Mouse (Mus musculus) kidney, adult 2 months (tissue): ENCODE data around the gene Siva1.

Experiments
- CTCF ChIP-seq: fragments of 200-500 bp; conservative IDR thresholded peaks from 2 replicates; pipeline ENCODE4 v1.5.1; 2011; ENCODE audit warnings: low read depth, mild to moderate bottlenecking, control low read depth, low read length, moderate library complexity, mixed read lengths; ENCODE audit not compliant: insufficient read depth, insufficient read length
- POLR2A ChIP-seq: fragments of 200-500 bp; IDR thresholded peaks from one replicate; pipeline ENCODE4 v1.6.1; 2011; ENCODE audit warnings: low read depth, low read length, control low read depth

DNA sequence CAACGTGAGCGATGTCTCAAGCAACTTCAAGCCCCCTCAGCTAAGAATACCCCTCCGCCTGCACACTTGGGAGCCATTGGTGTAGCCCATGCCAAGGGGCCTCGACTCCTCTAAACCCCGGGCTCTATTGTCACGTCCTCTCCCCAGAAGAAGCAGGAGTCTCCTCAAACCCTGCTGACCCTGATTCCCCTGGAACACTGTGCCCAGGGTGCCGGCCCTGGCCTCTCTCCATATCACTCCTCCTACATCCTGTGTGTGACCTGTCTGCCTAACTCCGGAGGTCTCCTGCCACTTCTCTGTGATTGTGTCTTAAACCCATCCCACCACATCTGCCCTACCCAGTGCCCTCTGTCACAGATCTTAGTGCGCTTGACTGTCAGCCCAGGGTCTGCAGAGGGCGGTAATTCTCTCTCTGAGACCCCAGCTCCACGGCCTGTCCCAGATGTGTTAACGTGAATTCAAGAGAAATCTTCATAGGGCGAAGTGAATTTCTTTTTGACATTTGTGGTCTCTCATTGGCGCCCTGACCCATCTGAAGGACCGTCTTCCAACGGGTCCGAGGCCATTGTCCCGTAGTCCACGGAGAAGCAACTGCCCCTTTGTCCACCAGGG, 33.6 kb downstream of the Siva1 start:
- no peak for TF ChIP-seq POLR2A
- TF ChIP-seq CTCF: 0 out of 2 replicates have a peak, but pooled peaks have one; percentile 18
